Mouse (Mus musculus) spleen, adult 2 months (tissue): ENCODE data around the gene Ifit2.

ENCODE experiments used
- CTCF ChIP-seq: fragments of 200-500 bp; IDR thresholded peaks from 2 replicates; pipeline ENCODE4 v1.5.1; 2011; ENCODE audit warnings: mild to moderate bottlenecking, inconsistent platforms; ENCODE audit not compliant: insufficient read depth, insufficient read length, insufficient replicate concordance; ENCODE audit errors: extremely low read depth
- POLR2A ChIP-seq: fragments of 200-500 bp; IDR thresholded peaks from 2 replicates; pipeline ENCODE4 v1.6.1; 2011; ENCODE audit warnings: low read depth, low read length, inconsistent platforms

- no peak for TF ChIP-seq CTCF
- no peak for TF ChIP-seq POLR2A
Measured at GRCm38 (mm10) chr19:34510717-34511116, 39.8 kb upstream of the Ifit2 start.
